Comparison of ENCODE assay signal across 21 mouse cellular contexts in the genomic region with DNA sequence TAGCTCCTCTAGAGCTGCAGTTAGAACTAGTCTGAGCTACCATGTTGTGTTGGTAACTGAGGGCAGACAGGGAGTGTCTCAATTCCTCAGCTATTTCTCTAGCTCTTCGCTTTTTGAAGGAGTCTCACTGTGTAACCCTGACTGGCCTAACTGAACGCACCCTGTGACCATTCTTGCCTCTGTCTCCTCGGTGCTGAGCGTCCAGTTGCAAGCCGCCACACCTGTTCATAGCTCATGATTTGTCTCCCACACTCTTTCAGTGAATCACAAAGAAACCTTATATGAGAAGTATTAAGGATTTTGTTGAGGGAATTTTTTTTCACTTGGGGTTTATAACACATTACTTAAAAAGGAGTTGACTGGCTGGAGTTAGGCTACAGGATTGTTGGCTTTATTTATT.
"Had no signal": no experiment of that assay in that cellular context is flagged by ENCODE, and none has a peak within 500 bp of the region (broad histone marks: within the 10 kb centered on the region; RNA-seq: fewer than 3 reads in every experiment).

No protein-coding gene starts in this region.

- H3K27me3 ChIP-seq: limb, embryonic 12.5 days; limb, embryonic 15.5 days; megakaryocyte, embryonic 14.5 days; neural tube, embryonic 12.5 days; neural tube, embryonic 15.5 days; stomach, embryonic 15.5 days had no signal

- H3K4me3 ChIP-seq: left cerebral cortex, adult 2 months; limb, embryonic 12.5 days; limb, embryonic 15.5 days; megakaryocyte, embryonic 14.5 days; neural tube, embryonic 12.5 days; neural tube, embryonic 15.5 days; stomach, embryonic 15.5 days had no signal

- H3K27ac ChIP-seq: left cerebral cortex, adult 2 months; limb, embryonic 12.5 days; limb, embryonic 15.5 days; liver, embryonic 14.5 days; neural tube, embryonic 12.5 days; stomach, embryonic 15.5 days had no signal

- H3K4me1 ChIP-seq: neural tube, embryonic 12.5 days had no signal

- DNase-seq: kidney, postnatal 25 days; layer of hippocampus, postnatal 36 days; left cerebral cortex, postnatal 4 days; liver, postnatal 0 days; lung, embryonic 14.5 days; midbrain, embryonic 14.5 days; retina, postnatal 1 day; right cerebral cortex, postnatal 25 days; spleen, adult 18-20 months; thymus, adult 18-20 months; thymus, postnatal 4 days had no signal

- H3K4me2 ChIP-seq: limb, embryonic 12.5 days; limb, embryonic 15.5 days; liver, embryonic 11.5 days; lung, embryonic 14.5 days; midbrain, embryonic 11.5 days; neural tube, embryonic 12.5 days; neural tube, embryonic 15.5 days; stomach, embryonic 15.5 days had no signal
